Mouse (Mus musculus): ENCODE measurements around the gene Rbfox1.

GRCm38 (mm10) chr16:7057789-7058188 is 1172.6 kb downstream of the Rbfox1 start:
- TF ChIP-seq CTCF (IDR thresholded peaks at IDR 0.05 in 2 of 3, conservative IDR thresholded peaks at IDR 0.05 in 1 of 3; ENCODE audit: control insufficient read depth in 1 of 3, insufficient read depth in 1 of 3, low read depth in 2 of 3, low read length in 3 of 3, poor library complexity in 1 of 3, severe bottlenecking in 1 of 3) (no peak), JUND (IDR thresholded peaks at IDR 0.05; ENCODE audit: low read depth, low read length) (no peak), USF1 (IDR thresholded peaks at IDR 0.05; ENCODE audit: low read depth, low read length) (no peak), TAL1 (IDR thresholded peaks at IDR 0.05; ENCODE audit: low read length) (no peak), POLR2A (IDR thresholded peaks at IDR 0.05; ENCODE audit: control insufficient read depth in 1 of 2, insufficient read depth in 1 of 2, low read depth in 1 of 2, low read length in 2 of 2, poor library complexity in 1 of 2) (no peak), MAFK (IDR thresholded peaks at IDR 0.05; ENCODE audit: borderline replicate concordance, low read depth, low read length) (no peak), POLR2AphosphoS2 (IDR thresholded peaks at IDR 0.05; ENCODE audit: low read length) (no peak), MAX (IDR thresholded peaks at IDR 0.05; ENCODE audit: low read length) (no peak)
